Mouse (Mus musculus) midbrain, embryonic 13.5 days (tissue): ENCODE data around the gene Rhoj. TPM values are rescaled to one million over a fixed set of nuclear protein-coding genes. Genes with fewer than 3 reads are reported as not detected.
"Not testable (repeated sequence)": the region's sequence is repeated elsewhere in the genome, so short reads cannot be mapped to it uniquely, and the experiment has no call there.

Experiments used
- ATAC-seq: fragments of 200-750 bp; cut with Nextera tagmentation; 2 replicates; pipeline ENCODE4 v1.8.0; 2017; ENCODE audit warnings: mild to moderate bottlenecking, moderate TSS enrichment, moderate library complexity
- H3K27ac ChIP-seq: fragments of 300-500 bp; sonication (generic); 2 replicates; pipeline ENCODE4 v1.5.1; 2015; ENCODE audit warnings: inconsistent platforms, mild to moderate bottlenecking, moderate library complexity
- H3K27me3 ChIP-seq: fragments of 300-500 bp; sonication (generic); 2 replicates; pipeline ENCODE4 v1.6.1; 2015; ENCODE audit warnings: mild to moderate bottlenecking, inconsistent platforms
- H3K36me3 ChIP-seq: fragments of 300-500 bp; sonication (generic); 2 replicates; pipeline ENCODE4 v1.6.1; 2015; ENCODE audit warnings: mild to moderate bottlenecking, inconsistent platforms
- H3K4me1 ChIP-seq: fragments of 300-500 bp; sonication (generic); replicated peaks from 2 replicates; pipeline ENCODE4 v1.6.1; 2015; ENCODE audit warnings: inconsistent platforms
- H3K4me2 ChIP-seq: fragments of 300-500 bp; sonication (generic); replicated peaks from 2 replicates; pipeline ENCODE4 v1.6.1; 2015; ENCODE audit warnings: moderate library complexity, mild to moderate bottlenecking, inconsistent platforms
- H3K4me3 ChIP-seq: fragments of 300-500 bp; sonication (generic); replicated peaks from 2 replicates; pipeline ENCODE4 v1.5.1; 2015; ENCODE audit warnings: mild to moderate bottlenecking, inconsistent platforms
- H3K9ac ChIP-seq: fragments of 300-500 bp; sonication (generic); replicated peaks from 2 replicates; pipeline ENCODE4 v1.6.1; 2015; ENCODE audit warnings: mild to moderate bottlenecking, inconsistent platforms
- H3K9me3 ChIP-seq: fragments of 300-500 bp; sonication (generic); 2 replicates; pipeline ENCODE4 v1.6.1; 2016; ENCODE audit warnings: mild to moderate bottlenecking, inconsistent platforms
- WGBS: fragments of 180-500 bp; shearing (Covaris S2); methylation state at CpG from one replicate; pipeline ENCODE4 v1.1.7; 2015; 5-methylcytosine and 5-hydroxymethylcytosine counted together
- polyA plus RNA-seq: library from polyadenylated mRNA; unstranded; fragments of >200 nt; fragmentation: Nextera tagmentation; extraction: Ambion mirVana; gene quantifications from 2 replicates; pipeline ENCODE4 v1.2.1, GENCODE M21; 2015

Rhoj gene
- polyA plus RNA-seq, 1 experiment from 2014 or later = 23.5 TPM

DNA sequence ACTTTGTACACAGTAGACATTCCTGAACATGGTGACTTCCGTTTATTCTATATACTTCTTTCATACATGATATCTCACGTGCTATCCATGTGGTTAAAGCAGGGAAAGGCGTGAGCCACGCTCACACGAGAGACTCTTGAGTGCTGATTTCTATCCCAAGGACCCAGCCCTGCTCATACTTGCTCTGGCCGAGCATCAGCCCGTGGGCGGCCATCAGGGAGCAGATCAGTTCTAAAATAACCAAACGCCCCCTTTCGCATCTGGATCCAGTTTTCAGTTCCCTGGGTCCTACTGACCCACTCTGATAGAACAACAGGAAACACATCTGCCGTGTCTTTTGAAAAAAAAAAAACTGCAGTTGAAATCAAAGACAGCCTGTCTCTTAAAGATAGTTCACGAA, 2.6 kb downstream of the Rhoj start:
- Histone ChIP-seq H3K9me3 (no peaks in the 10 kb centered on the region), H3K27ac (no peak overlapping the region), H3K4me3 (no peak overlapping the region), H3K36me3 (no peaks in the 10 kb centered on the region), H3K4me1 (peaks cover 13% of the 10 kb centered on the region), H3K9ac (no peak overlapping the region), H3K4me2 (no peak overlapping the region), H3K27me3 (0 out of 2 replicates have a peak, but pooled peaks cover 4% of the 10 kb centered on the region)
- WGBS = 94% methylated on average over 12 of the region's 12 CpGs
- ATAC-seq = no peak

DNA sequence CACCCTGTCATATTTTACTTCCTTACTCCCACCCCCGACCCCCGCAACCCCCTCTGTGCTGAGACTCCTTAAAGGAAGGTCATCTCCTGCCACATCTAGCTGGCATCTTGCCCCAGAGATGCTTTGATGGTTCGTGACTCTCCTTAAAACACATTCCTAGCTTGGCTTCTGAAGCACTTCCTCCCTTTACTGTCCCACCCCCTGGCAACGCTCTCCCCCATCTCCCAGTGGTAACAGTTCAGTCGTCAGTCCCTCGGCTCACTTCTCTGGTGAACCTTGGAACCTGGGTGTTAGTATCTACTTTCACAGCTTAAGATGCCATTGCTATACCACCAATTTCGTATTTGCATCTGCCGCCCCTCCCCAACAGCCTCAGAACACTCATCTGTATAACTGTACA, 3.8 kb downstream of the Rhoj start:
- Histone ChIP-seq H3K4me1 (peaks cover 13% of the 10 kb centered on the region), H3K4me2 (no peak overlapping the region), H3K4me3 (no peak overlapping the region), H3K27ac (no peak overlapping the region), H3K9me3 (no peaks in the 10 kb centered on the region), H3K36me3 (no peaks in the 10 kb centered on the region), H3K9ac (no peak overlapping the region), H3K27me3 (0 out of 2 replicates have a peak, but pooled peaks cover 4% of the 10 kb centered on the region)
- 89% methylated on average over 8 of the region's 8 CpGs for WGBS
- no peak for ATAC-seq

DNA sequence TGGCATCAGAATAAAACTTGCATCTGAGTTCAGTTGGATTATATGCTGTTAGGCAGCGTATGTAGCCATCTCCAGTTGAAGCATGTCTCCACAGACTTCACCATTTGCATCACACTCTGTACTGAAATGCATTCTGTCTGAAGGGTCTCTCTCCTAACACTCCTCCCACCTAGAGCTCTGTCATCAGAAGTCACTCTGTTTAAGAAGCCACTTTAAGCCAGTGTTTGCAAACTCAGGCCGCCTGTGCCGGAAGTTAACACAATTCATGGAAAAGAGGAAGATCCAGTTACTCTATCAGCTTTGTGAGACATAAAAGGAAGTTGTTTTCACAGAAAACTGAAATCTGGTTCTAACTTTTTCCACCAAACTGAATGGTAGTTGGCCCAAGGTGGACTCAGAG, 5.9 kb downstream of the Rhoj start:
- Histone ChIP-seq H3K9me3 (no peaks in the 10 kb centered on the region), H3K4me2 (no peak overlapping the region), H3K4me3 (no peak overlapping the region), H3K27me3 (0 out of 2 replicates have a peak, but pooled peaks cover 4% of the 10 kb centered on the region), H3K4me1 (no peaks in the 10 kb centered on the region), H3K9ac (no peak overlapping the region), H3K27ac (no peak overlapping the region), H3K36me3 (no peaks in the 10 kb centered on the region)
- no peak for ATAC-seq
- WGBS = 83% methylated on average over 3 of the region's 3 CpGs

DNA sequence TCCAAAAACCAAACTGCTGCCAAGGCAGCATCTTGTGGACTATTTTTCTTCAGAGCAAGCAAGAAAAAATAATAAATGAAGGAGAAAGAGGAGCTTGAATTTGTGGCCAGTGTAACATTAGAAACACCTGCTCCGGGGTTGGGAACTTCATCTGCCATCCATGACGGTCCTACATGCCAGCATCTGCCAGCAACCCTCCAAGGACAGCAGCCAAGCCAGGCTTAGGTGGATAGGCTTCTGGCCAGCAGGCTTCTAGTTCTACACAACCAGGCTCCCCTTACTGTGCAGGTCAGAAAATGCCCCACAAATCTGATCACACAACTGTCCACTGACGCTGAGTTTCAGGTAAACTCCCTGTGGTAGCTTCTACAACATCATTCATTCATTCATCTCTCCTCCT, 7.7 kb downstream of the Rhoj start:
- Histone ChIP-seq H3K4me3 (no peak overlapping the region), H3K9ac (no peak overlapping the region), H3K27ac (no peak overlapping the region), H3K4me2 (no peak overlapping the region), H3K27me3 (no peaks in the 10 kb centered on the region), H3K36me3 (no peaks in the 10 kb centered on the region), H3K9me3 (no peaks in the 10 kb centered on the region), H3K4me1 (no peaks in the 10 kb centered on the region)
- ATAC-seq = no peak
- WGBS = 93% methylated on average over 3 of the region's 3 CpGs

DNA sequence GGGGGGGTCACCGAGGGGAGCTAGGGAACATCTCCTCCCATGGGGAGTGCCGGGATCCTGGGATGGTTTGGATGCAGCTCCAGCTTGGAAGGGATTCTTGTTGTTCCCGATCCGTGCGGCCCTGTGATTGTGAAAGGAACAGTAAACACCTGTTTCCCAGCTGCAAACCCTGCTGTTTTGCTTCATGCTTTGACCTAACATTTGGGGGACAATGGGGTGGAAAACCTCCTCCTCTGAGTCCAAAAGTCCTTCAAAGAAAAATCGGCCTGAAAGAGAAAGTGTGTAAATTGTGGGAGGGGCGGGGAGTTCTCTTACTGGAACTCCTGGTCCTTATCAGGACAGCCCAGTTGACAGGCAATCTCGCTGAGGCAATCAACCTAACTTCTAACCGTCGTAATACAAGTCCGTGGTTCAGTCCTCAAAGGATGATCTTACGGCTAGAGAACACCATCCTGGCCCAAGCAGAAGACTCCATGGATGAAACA, 12.4 kb downstream of the Rhoj start:
- no peak overlapping the region for H3K9ac ChIP-seq
- H3K36me3 ChIP-seq = no peaks in the 10 kb centered on the region
- ATAC-seq = no peak
- no peaks in the 10 kb centered on the region for H3K4me1 ChIP-seq
- no peaks in the 10 kb centered on the region for H3K27me3 ChIP-seq
- H3K4me3 ChIP-seq = no peak overlapping the region
- no peaks in the 10 kb centered on the region for H3K9me3 ChIP-seq
- H3K4me2 ChIP-seq = no peak overlapping the region
- WGBS = 82% methylated on average over 12 of the region's 12 CpGs
- no peak overlapping the region for H3K27ac ChIP-seq

DNA sequence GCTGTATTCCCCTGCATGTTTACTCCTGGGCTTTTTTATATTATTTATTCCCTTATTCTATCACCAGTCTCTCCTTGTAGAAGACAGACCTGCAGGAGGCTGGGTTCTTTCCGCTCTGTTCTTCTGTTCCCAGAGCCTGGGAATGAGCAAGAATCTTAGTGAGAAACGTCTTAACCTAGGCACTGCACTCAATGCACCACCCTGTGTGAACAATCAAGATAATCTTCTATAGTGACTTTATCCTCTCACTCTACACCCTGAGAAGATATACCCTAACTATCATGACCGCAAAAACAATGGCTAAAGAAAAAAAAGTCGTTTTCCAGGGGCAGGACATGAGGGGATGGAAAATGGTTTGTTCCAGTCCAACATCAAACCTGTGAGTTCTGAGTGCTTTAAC, 13.1 kb downstream of the Rhoj start:
- no peaks in the 10 kb centered on the region for H3K9me3 ChIP-seq
- H3K4me2 ChIP-seq = no peak overlapping the region
- H3K36me3 ChIP-seq = no peaks in the 10 kb centered on the region
- no peak overlapping the region for H3K27ac ChIP-seq
- ATAC-seq = no peak
- H3K4me1 ChIP-seq = no peaks in the 10 kb centered on the region
- H3K4me3 ChIP-seq = no peak overlapping the region
- H3K9ac ChIP-seq = no peak overlapping the region
- H3K27me3 ChIP-seq = no peaks in the 10 kb centered on the region
- 65% methylated on average over 4 of the region's 4 CpGs for WGBS

DNA sequence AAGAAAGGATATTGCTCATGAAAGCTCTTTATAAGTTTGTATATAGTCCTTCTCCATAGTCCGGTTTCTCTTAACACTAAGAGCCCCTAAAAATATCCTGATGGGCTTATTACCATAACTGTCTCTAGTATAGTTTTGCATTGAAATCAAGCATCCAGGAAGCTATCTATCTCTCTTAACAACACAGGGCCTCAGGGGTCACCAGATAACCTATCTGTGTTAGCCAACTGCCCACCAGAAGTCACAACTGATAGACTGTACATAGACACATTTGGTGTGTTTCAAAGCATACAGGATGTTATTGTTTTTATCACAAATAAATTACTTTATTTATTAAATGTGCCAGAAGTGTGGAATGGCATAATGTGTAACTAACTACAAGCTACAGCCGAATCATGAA, 21.1 kb downstream of the Rhoj start:
- Histone ChIP-seq H3K4me3 (no peak overlapping the region), H3K27ac (no peak overlapping the region), H3K9ac (no peak overlapping the region), H3K27me3 (no peaks in the 10 kb centered on the region), H3K4me2 (no peak overlapping the region), H3K9me3 (no peaks in the 10 kb centered on the region), H3K36me3 (no peaks in the 10 kb centered on the region), H3K4me1 (no peaks in the 10 kb centered on the region)
- WGBS = 92% methylated on average over 2 of the region's 2 CpGs
- ATAC-seq = no peak

DNA sequence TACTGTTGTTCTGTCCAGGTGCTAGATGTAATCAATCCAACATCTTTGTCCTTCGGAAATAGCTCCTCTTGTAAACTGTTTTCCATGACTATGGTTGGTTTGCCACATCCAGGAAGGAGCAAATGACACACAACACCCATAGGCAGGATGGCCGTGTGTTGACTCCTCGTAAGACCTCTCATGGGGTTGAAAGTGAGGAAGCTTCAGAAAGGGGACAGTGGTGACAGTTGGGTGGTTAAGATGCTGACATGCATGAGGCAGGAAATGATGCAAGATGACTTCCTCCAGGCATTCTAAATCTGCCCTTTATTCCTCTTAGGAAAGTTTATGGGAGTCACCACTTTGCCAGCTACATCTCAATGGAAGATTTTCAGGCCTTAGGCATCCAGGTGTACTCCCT, 31.8 kb downstream of the Rhoj start:
- no peaks in the 10 kb centered on the region for H3K36me3 ChIP-seq
- no peaks in the 10 kb centered on the region for H3K9me3 ChIP-seq
- H3K27ac ChIP-seq = no peak overlapping the region
- no peaks in the 10 kb centered on the region for H3K4me1 ChIP-seq
- H3K4me3 ChIP-seq = no peak overlapping the region
- no peak overlapping the region for H3K4me2 ChIP-seq
- no peak overlapping the region for H3K9ac ChIP-seq
- no peaks in the 10 kb centered on the region for H3K27me3 ChIP-seq
- no peak for ATAC-seq
- 89% methylated on average over 3 of the region's 3 CpGs for WGBS

DNA sequence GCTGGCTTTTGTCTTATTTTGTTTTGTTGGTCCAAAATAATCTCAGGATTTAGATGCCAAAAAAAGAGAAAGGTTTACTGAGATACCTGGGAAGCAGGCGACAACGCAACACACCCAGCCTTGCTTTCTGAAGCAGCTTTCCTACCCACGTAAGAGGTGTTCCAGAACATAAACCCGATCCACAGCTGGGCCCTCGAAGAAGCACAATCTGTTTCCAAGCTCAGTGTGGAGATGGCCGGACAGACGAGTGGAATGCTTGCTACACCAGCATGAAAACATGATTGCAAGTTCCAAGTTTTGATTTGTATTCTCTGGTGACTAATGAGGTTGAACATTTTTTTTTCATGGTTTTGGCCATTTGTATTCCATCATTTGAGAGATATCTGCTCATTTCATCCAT, 32.2 kb downstream of the Rhoj start:
- H3K27ac ChIP-seq = no peak overlapping the region
- no peak overlapping the region for H3K4me2 ChIP-seq
- H3K27me3 ChIP-seq = no peaks in the 10 kb centered on the region
- H3K9ac ChIP-seq = no peak overlapping the region
- H3K4me3 ChIP-seq = no peak overlapping the region
- H3K9me3 ChIP-seq = no peaks in the 10 kb centered on the region
- 96% methylated on average over 7 of the region's 7 CpGs for WGBS
- no peaks in the 10 kb centered on the region for H3K36me3 ChIP-seq
- no peak for ATAC-seq
- no peaks in the 10 kb centered on the region for H3K4me1 ChIP-seq

DNA sequence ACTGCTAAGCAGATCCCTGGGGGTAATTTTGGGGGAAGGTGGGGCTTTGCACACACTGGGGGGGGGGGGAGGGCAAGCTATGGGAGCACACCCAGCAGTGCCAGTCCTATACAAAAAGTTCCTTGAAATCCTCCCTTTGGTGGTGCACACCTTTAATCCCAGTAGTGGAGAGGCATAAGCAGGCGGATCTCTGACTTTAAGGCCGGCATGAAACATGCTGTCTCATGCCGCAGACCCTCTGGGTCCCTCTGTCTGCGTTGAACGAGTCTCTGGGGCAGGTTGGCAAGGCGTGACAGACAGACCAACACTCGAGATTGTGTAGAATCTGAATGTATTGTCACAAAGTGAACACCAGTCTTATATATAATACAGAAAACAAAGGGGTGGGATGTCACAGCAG, 40.4 kb downstream of the Rhoj start:
- no peaks in the 10 kb centered on the region for H3K27me3 ChIP-seq
- no peaks in the 10 kb centered on the region for H3K9me3 ChIP-seq
- no peak overlapping the region for H3K4me2 ChIP-seq
- no peak for ATAC-seq
- no peak overlapping the region for H3K27ac ChIP-seq
- no peaks in the 10 kb centered on the region for H3K4me1 ChIP-seq
- H3K36me3 ChIP-seq = no peaks in the 10 kb centered on the region
- H3K9ac ChIP-seq = no peak overlapping the region
- WGBS = 90% methylated on average over 7 of the region's 7 CpGs
- H3K4me3 ChIP-seq = no peak overlapping the region

DNA sequence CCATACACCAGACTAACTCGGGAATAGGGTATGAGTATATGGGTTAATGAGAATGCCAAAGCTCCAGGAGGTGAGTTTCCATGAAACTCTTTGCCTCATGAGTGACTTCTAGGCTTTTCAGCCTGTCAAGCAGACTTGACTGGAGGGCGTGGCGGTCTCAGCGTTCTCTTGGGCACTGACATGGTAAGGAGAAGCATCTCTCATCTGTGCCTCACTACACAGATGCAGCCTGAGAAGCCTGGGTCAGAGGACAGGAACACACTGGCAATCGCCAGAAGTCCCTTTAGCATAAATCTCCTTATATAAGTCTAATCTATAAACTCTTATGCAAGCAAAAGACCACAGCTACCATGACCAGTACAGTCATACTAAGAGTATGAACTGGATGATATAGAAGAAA, 41.4 kb downstream of the Rhoj start:
- H3K4me3 ChIP-seq, H3K4me1 ChIP-seq, H3K36me3 ChIP-seq, ATAC-seq, H3K9ac ChIP-seq, H3K4me2 ChIP-seq, H3K9me3 ChIP-seq, H3K27ac ChIP-seq, H3K27me3 ChIP-seq: not testable (repeated sequence)
- 83% methylated on average over 5 of the region's 5 CpGs for WGBS

DNA sequence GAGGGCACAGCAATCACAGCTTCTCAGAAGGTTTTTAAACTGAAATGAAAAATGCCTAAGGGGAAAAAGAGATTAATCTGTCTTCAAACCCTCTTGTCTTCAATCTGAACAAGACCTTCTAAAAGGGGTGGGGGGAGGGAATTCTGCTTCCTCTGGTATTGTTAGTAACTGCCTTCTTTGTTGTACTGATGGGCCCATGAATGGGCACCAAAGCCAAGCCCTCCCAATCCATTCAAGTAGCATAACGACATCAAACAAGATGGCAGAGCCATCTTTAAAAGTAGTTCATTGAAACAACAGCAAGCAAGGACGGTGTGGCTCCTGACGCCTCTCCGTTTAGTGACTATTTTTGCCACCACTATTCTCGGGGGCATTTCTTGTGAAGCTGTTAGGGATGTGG, 42.6 kb downstream of the Rhoj start:
- no peak overlapping the region for H3K4me2 ChIP-seq
- WGBS = 72% methylated on average over 5 of the region's 5 CpGs
- no peak overlapping the region for H3K9ac ChIP-seq

DNA sequence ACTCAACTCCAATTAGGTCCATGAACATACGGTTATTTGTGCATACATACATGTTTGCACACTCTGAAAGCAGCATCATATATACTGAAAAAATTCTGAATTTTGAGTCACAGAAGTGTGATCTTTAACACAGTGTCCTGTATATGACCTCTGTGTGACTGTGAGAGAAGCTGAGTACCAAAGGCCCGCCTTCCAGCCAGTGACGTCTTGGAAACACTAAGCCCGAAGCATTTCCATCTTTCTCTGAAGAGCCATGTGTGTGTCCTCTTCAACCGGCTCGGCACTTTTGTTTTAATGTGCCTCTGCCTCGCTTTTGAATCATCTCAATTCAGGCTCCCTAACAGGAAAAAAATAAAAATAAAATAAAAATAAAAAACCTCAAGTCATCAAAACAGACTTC, 43.7 kb downstream of the Rhoj start:
- no peak overlapping the region for H3K4me3 ChIP-seq
- H3K4me2 ChIP-seq = no peak overlapping the region
- ATAC-seq = no peak
- no peak overlapping the region for H3K9ac ChIP-seq
- 73% methylated on average over 7 of the region's 7 CpGs for WGBS
- no peaks in the 10 kb centered on the region for H3K27me3 ChIP-seq
- H3K36me3 ChIP-seq = no peaks in the 10 kb centered on the region
- no peak overlapping the region for H3K27ac ChIP-seq
- H3K9me3 ChIP-seq = no peaks in the 10 kb centered on the region
- H3K4me1 ChIP-seq = no peaks in the 10 kb centered on the region

More for the DNA sequence above, 42.6 kb downstream of the Rhoj start:
- ATAC-seq = no peak
- H3K27ac ChIP-seq = no peak overlapping the region
- no peak overlapping the region for H3K4me3 ChIP-seq
- no peaks in the 10 kb centered on the region for H3K4me1 ChIP-seq
- H3K36me3 ChIP-seq = no peaks in the 10 kb centered on the region
- H3K27me3 ChIP-seq = no peaks in the 10 kb centered on the region
- H3K9me3 ChIP-seq = no peaks in the 10 kb centered on the region
